Mouse (Mus musculus): Measurements from ENCODE around the gene Gm15737. TPM values are rescaled to one million over a fixed set of nuclear protein-coding genes. Genes with fewer than 3 reads are reported as not detected.

The Gm15737 gene
- total RNA-seq (2014; rRNA removed; ENCODE audit: low replicate concordance) (0.15 and 0.35 TPM in 2 replicates), polyA plus RNA-seq (2015; fragmentation: Nextera tagmentation; extraction: Ambion mirVana) (0.26 TPM in 2 replicates)

DNA sequence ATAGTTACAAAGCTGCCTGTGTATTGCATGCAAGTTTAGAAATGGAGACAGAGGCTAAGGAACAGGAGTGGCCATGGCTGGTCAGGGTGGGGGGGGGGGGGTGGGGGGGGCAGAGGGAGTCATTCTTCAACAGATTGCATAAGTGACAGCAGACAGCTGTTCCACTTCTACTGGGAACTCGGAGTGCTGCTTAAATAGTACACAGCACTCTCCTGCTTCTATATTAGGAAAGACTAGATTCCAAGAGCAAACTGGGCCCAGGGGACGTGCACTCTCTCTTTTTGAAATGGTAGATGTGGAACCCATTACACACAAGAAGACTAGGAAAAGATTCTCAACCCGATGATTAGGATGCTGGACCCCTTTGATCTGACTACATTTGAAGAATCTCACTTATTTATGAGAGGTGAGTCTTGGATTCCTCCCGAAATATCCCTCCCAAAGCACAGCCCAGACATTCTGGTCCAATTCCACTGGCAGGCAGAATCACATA, at the start of gene Gm15737:
TSS of gene Gm15737 (plus strand) at position 269 of the 493 bp plus-strand sequence.
- DNase-seq (ENCODE audit: low spot score) (peak; percentile 92), ATAC-seq (ENCODE audit: insufficient read depth, low read depth) (peak; percentile 95)
- Histone ChIP-seq H3K27ac (ENCODE audit: low read depth) (peak within 1 kb of the TSS; percentile 94), H3K4me3 (ENCODE audit: low read depth, low read length) (no peak within 1 kb of the TSS), H3K4me1 (ENCODE audit: control insufficient read depth, insufficient read depth) (peaks cover 23% of the 10 kb centered on the region; the same call in 1 of the 2 replicates), H3K9ac (replicated peaks; ENCODE audit: low read depth, low read length) (peak within 1 kb of the TSS; percentile 28), H3K9me3 (replicated peaks; ENCODE audit: control insufficient read depth, low read length) (no peaks in the 10 kb centered on the region), H3K4me2 (ENCODE audit: low read depth, low read length) (no peak within 1 kb of the TSS), H3K27me3 (ENCODE audit: control insufficient read depth, insufficient read depth, low read length) (no peaks in the 10 kb centered on the region), H3K36me3 (replicated peaks; ENCODE audit: control insufficient read depth, insufficient read depth, low read length) (peaks cover 53% of the 10 kb centered on the region)
- 21% methylated on average over 4 of the region's 4 CpGs for WGBS
- TF ChIP-seq CTCF (IDR thresholded peaks at IDR 0.05; ENCODE audit: low read depth) = no peak
- no peak; the same call in 1 of the 2 replicates for TF ChIP-seq EP300 (IDR thresholded peaks at IDR 0.05; ENCODE audit: low read depth)

DNA sequence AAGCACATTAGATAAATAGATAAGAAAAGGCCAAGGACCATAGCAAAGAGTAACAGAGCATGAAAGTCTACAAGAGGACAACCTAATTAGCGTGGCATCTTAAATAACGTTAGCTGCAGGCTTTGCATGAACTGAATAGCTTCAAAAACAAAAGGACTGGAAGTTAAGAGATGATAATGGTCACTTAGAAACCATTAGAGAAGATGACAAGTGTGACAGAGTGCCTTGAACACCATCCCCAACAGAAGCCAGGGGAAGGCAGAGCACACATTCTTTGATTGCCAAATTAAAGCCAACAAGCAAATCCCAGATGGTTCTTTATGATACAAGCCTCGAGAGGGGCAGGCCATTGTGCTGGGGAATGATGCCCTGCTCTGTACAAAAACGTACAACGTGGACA, 47.6 kb upstream of the Gm15737 start:
- no peak for ATAC-seq (ENCODE audit: insufficient read depth, low read depth)
- H3K9me3 ChIP-seq (replicated peaks; ENCODE audit: control insufficient read depth, low read length) = no peaks in the 10 kb centered on the region
- no peak overlapping the region for H3K4me2 ChIP-seq (ENCODE audit: low read depth, low read length)
- H3K4me3 ChIP-seq (ENCODE audit: low read depth, low read length) = no peak overlapping the region
- WGBS = 71% methylated on average over 5 of the region's 5 CpGs
- DNase-seq (ENCODE audit: low spot score) = no peak
- H3K9ac ChIP-seq (replicated peaks; ENCODE audit: low read depth, low read length) = no peak overlapping the region
- peaks cover 11% of the 10 kb centered on the region for H3K4me1 ChIP-seq (ENCODE audit: control insufficient read depth, insufficient read depth)
- no peak overlapping the region for H3K27ac ChIP-seq (ENCODE audit: low read depth)
- H3K36me3 ChIP-seq (replicated peaks; ENCODE audit: control insufficient read depth, insufficient read depth, low read length) = peaks cover 20% of the 10 kb centered on the region
- no peaks in the 10 kb centered on the region for H3K27me3 ChIP-seq (ENCODE audit: control insufficient read depth, insufficient read depth, low read length)
- TF ChIP-seq CTCF (IDR thresholded peaks at IDR 0.05; ENCODE audit: low read depth) = no peak
- TF ChIP-seq EP300 (IDR thresholded peaks at IDR 0.05; ENCODE audit: low read depth) = no peak

DNA sequence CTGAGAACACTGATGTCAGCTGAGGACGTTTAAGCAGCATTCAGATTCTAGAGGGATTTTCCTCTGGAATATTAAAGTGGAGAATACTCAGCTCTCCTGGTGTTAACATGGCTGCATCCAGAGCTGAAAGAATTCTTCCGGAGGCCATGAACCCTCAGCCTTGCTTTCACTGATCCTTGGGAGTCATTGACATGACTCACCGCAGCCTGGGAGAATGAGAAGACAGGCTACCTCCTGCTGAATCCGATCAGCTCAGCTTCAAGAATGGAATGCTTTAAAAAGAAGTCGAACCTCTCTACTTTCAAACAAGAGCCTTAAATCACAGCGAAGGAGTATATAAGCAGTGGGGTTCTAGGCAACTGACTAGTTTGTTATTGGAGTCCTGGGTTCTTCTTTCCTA, 47.2 kb upstream of the Gm15737 start:
- no peak for ATAC-seq (ENCODE audit: insufficient read depth, low read depth)
- Histone ChIP-seq H3K9ac (replicated peaks; ENCODE audit: low read depth, low read length) (no peak overlapping the region), H3K4me2 (ENCODE audit: low read depth, low read length) (no peak overlapping the region), H3K9me3 (replicated peaks; ENCODE audit: control insufficient read depth, low read length) (no peaks in the 10 kb centered on the region), H3K27me3 (ENCODE audit: control insufficient read depth, insufficient read depth, low read length) (no peaks in the 10 kb centered on the region), H3K27ac (ENCODE audit: low read depth) (no peak overlapping the region), H3K36me3 (replicated peaks; ENCODE audit: control insufficient read depth, insufficient read depth, low read length) (peaks cover 20% of the 10 kb centered on the region), H3K4me1 (ENCODE audit: control insufficient read depth, insufficient read depth) (peaks cover 10% of the 10 kb centered on the region; the same call in 1 of the 2 replicates), H3K4me3 (ENCODE audit: low read depth, low read length) (no peak overlapping the region)
- WGBS = 72% methylated on average over 6 of the region's 6 CpGs
- DNase-seq (ENCODE audit: low spot score) = no peak
- TF ChIP-seq EP300 (IDR thresholded peaks at IDR 0.05; ENCODE audit: low read depth) (no peak), CTCF (IDR thresholded peaks at IDR 0.05; ENCODE audit: low read depth) (no peak)

DNA sequence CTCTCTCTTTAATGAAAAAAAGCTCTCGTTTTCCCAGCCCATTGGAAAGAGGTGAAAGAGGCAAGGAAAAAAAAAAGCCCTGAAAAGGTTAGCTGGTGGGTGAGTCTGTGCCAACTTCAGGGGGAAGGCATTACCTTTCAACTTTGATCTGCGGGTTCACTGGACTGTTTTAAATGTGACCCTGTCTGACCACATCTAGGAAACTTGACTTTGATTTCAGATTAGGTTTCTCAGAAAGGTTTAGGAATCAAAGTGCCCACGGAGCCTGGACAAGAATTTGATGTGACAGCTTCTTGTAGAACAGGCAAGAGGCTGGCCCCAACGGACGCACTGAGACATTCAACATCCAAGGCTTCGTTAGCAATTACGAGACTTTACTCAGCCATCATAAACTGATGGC, 45.2 kb upstream of the Gm15737 start:
- TF ChIP-seq CTCF (IDR thresholded peaks at IDR 0.05; ENCODE audit: low read depth) (no peak), EP300 (IDR thresholded peaks at IDR 0.05; ENCODE audit: low read depth) (no peak)
- peaks cover 20% of the 10 kb centered on the region for H3K36me3 ChIP-seq (replicated peaks; ENCODE audit: control insufficient read depth, insufficient read depth, low read length)
- no peaks in the 10 kb centered on the region for H3K9me3 ChIP-seq (replicated peaks; ENCODE audit: control insufficient read depth, low read length)
- WGBS = 88% methylated on average over 7 of the region's 7 CpGs
- no peak overlapping the region for H3K4me2 ChIP-seq (ENCODE audit: low read depth, low read length)
- ATAC-seq (ENCODE audit: insufficient read depth, low read depth) (no peak), DNase-seq (ENCODE audit: low spot score) (no peak)
- no peak overlapping the region for H3K4me3 ChIP-seq (ENCODE audit: low read depth, low read length)
- no peak overlapping the region for H3K9ac ChIP-seq (replicated peaks; ENCODE audit: low read depth, low read length)
- no peak overlapping the region for H3K27ac ChIP-seq (ENCODE audit: low read depth)
- H3K4me1 ChIP-seq (ENCODE audit: control insufficient read depth, insufficient read depth) = peaks cover 18% of the 10 kb centered on the region
- no peaks in the 10 kb centered on the region for H3K27me3 ChIP-seq (ENCODE audit: control insufficient read depth, insufficient read depth, low read length)

DNA sequence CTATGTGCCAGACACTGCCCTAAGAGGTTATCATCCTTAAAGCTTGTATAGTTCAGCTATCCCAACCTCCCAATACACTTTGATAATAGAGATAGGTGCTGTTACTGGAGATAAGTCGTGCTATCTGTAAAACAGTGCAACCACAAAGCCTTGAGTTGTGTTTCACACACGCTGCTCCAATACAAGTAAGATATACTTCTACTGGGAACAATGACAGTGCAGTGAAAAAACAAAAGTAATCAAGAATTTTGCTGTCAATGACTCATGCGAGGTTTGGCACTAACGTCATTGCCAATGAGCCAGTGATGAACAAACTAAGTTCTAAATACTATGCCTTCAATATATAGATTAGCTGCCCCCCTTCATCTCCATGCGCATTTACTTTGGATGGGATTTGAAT, 42.6 kb upstream of the Gm15737 start:
- Histone ChIP-seq H3K4me1 (ENCODE audit: control insufficient read depth, insufficient read depth) (peaks cover 25% of the 10 kb centered on the region), H3K9me3 (replicated peaks; ENCODE audit: control insufficient read depth, low read length) (no peaks in the 10 kb centered on the region), H3K27ac (ENCODE audit: low read depth) (no peak overlapping the region), H3K27me3 (ENCODE audit: control insufficient read depth, insufficient read depth, low read length) (no peaks in the 10 kb centered on the region), H3K4me2 (ENCODE audit: low read depth, low read length) (no peak overlapping the region), H3K4me3 (ENCODE audit: low read depth, low read length) (no peak overlapping the region), H3K9ac (replicated peaks; ENCODE audit: low read depth, low read length) (no peak overlapping the region), H3K36me3 (replicated peaks; ENCODE audit: control insufficient read depth, insufficient read depth, low read length) (peaks cover 18% of the 10 kb centered on the region)
- ATAC-seq (ENCODE audit: insufficient read depth, low read depth) = no peak
- no peak for DNase-seq (ENCODE audit: low spot score)
- 67% methylated on average over 5 of the region's 5 CpGs for WGBS
- TF ChIP-seq EP300 (IDR thresholded peaks at IDR 0.05; ENCODE audit: low read depth) (no peak), CTCF (IDR thresholded peaks at IDR 0.05; ENCODE audit: low read depth) (no peak)

DNA sequence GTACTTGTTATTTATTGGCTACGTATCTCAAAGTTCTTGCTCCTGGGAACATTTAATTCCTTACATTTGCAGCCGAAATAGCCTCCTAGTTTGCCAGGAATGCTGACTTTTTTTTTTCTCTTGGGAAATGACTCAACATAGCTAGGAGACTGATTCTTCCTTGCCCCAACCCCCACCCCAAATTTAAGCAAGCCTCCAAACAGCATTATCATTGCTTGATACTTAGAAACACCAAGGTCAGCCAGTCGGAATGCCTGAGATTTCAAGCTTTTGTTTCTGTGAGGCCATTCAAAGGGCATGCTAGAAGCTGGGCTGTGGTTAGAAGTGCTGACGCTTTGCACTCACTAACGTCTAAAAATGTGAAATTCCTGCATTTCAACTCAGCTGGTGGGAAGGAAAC, 41.8 kb upstream of the Gm15737 start:
- 25% methylated on average over 5 of the region's 5 CpGs for WGBS
- H3K4me2 ChIP-seq (ENCODE audit: low read depth, low read length) = no peak overlapping the region
- no peak overlapping the region for H3K4me3 ChIP-seq (ENCODE audit: low read depth, low read length)
- no peaks in the 10 kb centered on the region for H3K9me3 ChIP-seq (replicated peaks; ENCODE audit: control insufficient read depth, low read length)
- peaks cover 10% of the 10 kb centered on the region for H3K36me3 ChIP-seq (replicated peaks; ENCODE audit: control insufficient read depth, insufficient read depth, low read length)
- DNase-seq (ENCODE audit: low spot score) (peak; percentile 57), ATAC-seq (ENCODE audit: insufficient read depth, low read depth) (peak; percentile 51; the same call in 1 of the 2 replicates)
- peak overlapping the region; percentile 62 for H3K27ac ChIP-seq (ENCODE audit: low read depth)
- no peak overlapping the region for H3K9ac ChIP-seq (replicated peaks; ENCODE audit: low read depth, low read length)
- TF ChIP-seq CTCF (IDR thresholded peaks at IDR 0.05; ENCODE audit: low read depth) (no peak), EP300 (IDR thresholded peaks at IDR 0.05; ENCODE audit: low read depth) (no peak)
- H3K4me1 ChIP-seq (ENCODE audit: control insufficient read depth, insufficient read depth) = peaks cover 30% of the 10 kb centered on the region
- H3K27me3 ChIP-seq (ENCODE audit: control insufficient read depth, insufficient read depth, low read length) = no peaks in the 10 kb centered on the region
